Mouse (Mus musculus) kidney, postnatal 25 days (tissue): Measurements from ENCODE around the gene Rgmb.
A peak's percentile ranks its signal among the peaks of the same experiment; 100 is the strongest.

Experiments used
- DNase-seq, 2 experiments: peaks; one replicate each; pipeline ENCODE4 v3.0.0; 2021; ENCODE audit warnings: mixed read lengths in 2 of 2

Rgmb gene

GRCm38 (mm10) chr17:15821706-15822105 lies 9.1 kb downstream of the Rgmb start:
- no peak for DNase-seq

- DNase-seq = no peak
These were observed 10.1 kb downstream of the Rgmb start for GRCm38 (mm10) chr17:15820761-15821160.

- no peak for DNase-seq
These were observed 10.7 kb downstream of the Rgmb start for GRCm38 (mm10) chr17:15820146-15820545.

GRCm38 (mm10) chr17:15818372-15818771 lies 12.5 kb downstream of the Rgmb start:
- no peak for DNase-seq

GRCm38 (mm10) chr17:15817634-15818033 lies 13.2 kb downstream of the Rgmb start:
- no peak for DNase-seq

GRCm38 (mm10) chr17:15817096-15817450 lies 13.8 kb downstream of the Rgmb start:
- no peak for DNase-seq

- DNase-seq = no peak
These were observed 14.3 kb downstream of the Rgmb start for GRCm38 (mm10) chr17:15816379-15817095.

- DNase-seq = no peak
These were observed 15.4 kb downstream of the Rgmb start for GRCm38 (mm10) chr17:15815312-15816018.

GRCm38 (mm10) chr17:15813658-15814212 lies 17.1 kb downstream of the Rgmb start:
- DNase-seq = no peak

GRCm38 (mm10) chr17:15812136-15812778 lies 18.6 kb downstream of the Rgmb start:
- no peak for DNase-seq

- no peak for DNase-seq
These were observed 20.9 kb downstream of the Rgmb start for GRCm38 (mm10) chr17:15809949-15810348.

GRCm38 (mm10) chr17:15808468-15809374 lies 22.1 kb downstream of the Rgmb start:
- DNase-seq = peak in 1 of 2 experiments; percentile 41

- DNase-seq = no peak
These were observed 22.8 kb downstream of the Rgmb start for GRCm38 (mm10) chr17:15808015-15808414.

- DNase-seq = no peak
These were observed 23.4 kb downstream of the Rgmb start for GRCm38 (mm10) chr17:15807295-15807984.

- DNase-seq = peak in 1 of 2 experiments; percentile 30
These were observed 26.6 kb downstream of the Rgmb start for GRCm38 (mm10) chr17:15804008-15804812.

- DNase-seq = no peak
These were observed 31.5 kb downstream of the Rgmb start for GRCm38 (mm10) chr17:15799195-15799793.

- no peak for DNase-seq
These were observed 40.1 kb downstream of the Rgmb start for GRCm38 (mm10) chr17:15790716-15791115.

- DNase-seq = peak in 1 of 2 experiments; percentile 47
These were observed 43.8 kb downstream of the Rgmb start for GRCm38 (mm10) chr17:15787036-15787435.

GRCm38 (mm10) chr17:15777979-15778378 lies 52.9 kb downstream of the Rgmb start:
- DNase-seq = peak in 1 of 2 experiments; percentile 26

- DNase-seq = no peak
These were observed 54.5 kb downstream of the Rgmb start for GRCm38 (mm10) chr17:15776349-15776748.
